Mouse (Mus musculus) gastrocnemius, adult 18-20 months (tissue): ENCODE data around the gene Rsph6a. TPM values are rescaled to one million over a fixed set of nuclear protein-coding genes. Genes with fewer than 3 reads are reported as not detected.
A peak's percentile ranks its signal among the peaks of the same experiment; 100 is the strongest.

Source experiments
- DNase-seq: peaks from one replicate; pipeline ENCODE4 v3.0.0; 2021; ENCODE audit warnings: low spot score
- microRNA-seq: library from miRNA; unstranded; fragments of <30 nt; microRNA quantifications from one replicate; pipeline ENCODE4 v1.2.0, GENCODE M21; 2021
- total RNA-seq, 2 experiments: library from RNA; stranded (reverse); gene quantifications; 2 replicates each; pipeline ENCODE4 v1.2.3; 2021

Gene Rsph6a
- total RNA-seq, 2 experiments from 2014 or later: not detected

DNA sequence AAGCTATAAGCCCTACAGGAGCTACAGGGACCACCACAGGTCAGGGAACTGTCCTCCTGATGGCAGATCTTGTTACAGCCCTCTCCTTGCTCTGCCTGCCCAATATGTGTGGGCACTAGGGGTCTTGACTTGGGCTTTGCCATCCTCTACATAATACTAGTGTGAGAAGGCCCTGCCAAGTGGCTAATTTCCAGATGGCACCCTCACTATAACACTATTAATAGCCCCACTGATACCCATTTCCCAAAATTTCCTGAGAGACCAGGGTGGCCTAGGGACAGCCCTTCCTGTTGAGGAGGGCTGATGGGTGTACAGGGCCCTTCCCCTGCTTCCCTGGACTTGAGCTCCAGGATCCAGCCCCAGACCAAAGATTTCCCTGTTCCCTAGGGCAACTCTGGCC lies 43.4 kb downstream of the Rsph6a start:
- DNase-seq: no peak

DNA sequence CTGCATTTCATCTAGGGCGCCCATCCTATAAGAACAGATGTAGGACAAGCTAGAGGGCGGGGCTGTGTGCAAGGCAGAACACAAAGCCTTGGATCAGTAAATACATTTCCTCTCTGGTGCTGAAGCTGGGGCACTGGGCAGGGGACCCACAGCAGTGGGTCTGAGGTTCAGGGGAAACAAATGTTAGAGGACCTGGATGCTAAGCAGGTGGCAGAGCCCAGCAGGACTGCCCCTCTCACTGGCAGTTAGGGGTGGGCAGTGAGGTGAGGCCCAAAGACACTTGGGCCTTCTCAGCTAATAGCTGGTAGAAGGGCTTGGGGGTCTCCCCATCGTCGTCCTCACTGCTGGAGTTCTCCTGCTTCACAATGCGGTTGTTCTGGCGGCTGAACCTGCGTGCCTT lies 44.3 kb downstream of the Rsph6a start:
- no peak for DNase-seq

DNA sequence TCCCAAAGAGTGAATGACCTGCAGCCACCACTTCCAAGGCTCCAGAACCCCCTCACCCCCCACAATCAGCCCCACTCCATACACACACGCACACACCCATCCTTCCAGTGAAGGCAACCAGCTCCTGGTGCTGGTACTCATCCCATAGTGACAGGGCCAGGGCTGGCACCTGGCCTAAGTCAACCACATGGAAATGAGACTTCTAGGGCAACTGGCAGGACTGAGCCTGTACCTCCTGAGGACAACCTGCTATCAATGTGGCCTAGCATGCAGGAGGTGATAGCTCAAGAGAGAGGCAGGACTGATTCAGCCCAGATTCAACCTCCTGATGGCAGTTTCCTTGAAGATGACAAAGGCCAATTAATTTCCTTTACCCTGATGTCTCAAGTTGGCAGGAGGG lies 45.8 kb downstream of the Rsph6a start:
- no peak for DNase-seq

DNA sequence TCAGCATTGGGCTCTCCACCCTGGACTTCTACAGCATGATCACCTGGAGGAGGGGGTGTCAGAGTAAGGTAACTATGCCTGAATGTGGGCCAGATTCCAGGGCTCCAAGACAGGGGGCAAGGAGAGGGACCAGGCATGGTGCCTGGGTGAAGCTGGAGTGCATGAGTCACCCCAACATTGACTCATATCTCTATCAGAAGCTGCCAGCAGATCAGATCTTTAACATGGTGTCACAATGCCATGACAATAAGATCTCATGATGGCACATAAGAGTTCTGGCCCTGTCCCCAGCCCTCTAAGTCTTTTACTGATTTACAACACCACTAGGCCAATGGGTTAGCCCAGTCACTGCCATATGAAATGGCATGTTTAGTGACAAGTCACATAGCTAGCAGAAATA lies 49.3 kb downstream of the Rsph6a start:
- no peak for DNase-seq

DNA sequence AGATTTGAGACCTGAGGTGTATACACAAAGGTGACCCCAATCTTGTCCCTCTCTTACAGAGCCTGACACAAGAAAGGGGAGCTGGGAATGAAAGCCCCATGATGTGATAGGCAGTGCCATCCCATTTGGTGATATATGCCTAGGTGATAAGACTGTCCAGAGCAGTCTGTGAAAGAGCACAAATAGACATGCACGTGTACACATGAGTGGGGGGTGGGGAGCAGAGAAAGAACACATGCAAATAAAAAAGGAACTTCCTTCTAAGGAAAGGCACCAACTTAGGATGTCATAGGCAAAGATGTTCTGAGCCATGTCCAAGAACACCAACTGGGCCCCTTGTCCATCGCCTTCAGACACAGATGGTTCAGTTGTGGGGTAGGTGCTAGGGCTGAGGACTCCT lies 50.0 kb downstream of the Rsph6a start:
- DNase-seq: no peak

DNA sequence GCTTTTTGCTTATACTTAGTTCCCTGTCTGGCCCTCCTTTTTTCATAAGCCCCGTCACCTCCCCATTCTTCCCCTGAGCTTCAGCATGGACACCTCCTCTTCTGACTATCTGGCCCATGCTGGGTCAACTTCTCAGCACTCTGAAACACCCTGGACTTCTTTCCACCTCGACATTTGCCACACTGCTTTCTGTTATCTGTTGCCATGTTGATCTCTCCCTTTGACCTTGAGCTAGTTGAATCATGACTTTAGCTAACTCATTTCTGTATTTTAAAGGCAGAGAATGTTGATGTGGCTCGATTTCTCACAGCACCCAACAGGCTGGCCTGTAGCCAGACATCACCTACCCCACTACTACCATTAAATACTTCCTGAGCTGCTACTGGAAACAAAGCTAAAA lies 52.9 kb downstream of the Rsph6a start:
- DNase-seq: no peak

DNA sequence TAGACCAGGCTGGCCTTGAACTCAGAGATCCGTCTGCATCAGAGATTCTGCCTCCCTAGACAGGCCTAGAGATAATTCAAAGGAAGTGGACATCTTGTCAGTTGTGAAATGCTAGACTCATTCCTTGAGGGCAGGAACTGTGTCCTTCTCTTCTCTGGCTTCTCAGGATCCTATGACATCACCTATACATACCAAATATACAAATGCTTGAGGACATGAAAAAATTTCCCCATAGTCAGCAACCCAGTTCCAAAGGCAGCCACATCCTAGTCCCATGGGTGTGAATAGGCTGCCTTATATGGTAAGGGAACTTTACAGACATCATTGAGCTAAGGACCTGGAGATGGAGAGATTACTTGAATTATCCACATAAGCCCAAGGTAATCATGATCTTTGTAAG lies 55.1 kb downstream of the Rsph6a start:
- DNase-seq: no peak

DNA sequence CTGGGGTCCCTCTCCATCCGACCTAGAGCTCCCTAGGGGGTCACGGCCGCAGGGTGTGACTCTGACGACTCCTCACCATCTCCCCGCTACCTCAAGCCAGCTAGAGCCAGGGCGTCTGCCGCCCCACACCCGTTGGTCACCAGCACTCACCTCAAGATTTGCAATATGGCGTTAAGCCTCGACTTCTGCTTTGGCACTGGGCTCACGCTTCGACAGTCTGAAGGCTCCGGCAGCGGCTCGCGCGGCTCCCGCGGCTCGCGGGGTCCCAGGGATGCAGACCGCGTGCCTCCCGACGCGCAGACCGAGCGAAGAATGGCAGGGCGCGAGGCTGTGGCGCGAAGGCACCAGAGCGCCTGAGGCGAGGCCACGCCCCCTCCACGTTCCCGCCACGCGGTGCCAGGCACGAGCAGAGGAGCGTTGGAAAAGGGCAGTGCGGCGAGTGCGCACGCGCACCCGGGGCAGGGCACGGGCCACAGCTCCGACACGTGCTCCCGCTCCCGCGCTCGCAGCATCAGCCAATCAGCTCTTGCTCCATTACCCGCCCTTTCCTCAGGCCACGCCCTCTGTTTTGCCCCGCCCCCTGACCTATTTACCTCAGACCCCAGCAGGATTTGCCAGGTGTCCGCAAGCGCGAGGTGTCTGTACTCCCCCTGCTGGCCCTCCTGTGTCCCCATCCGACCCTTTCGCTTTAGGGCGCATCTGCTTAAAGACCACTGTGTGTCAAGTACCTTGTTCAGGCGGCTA lies 63.7 kb downstream of the Rsph6a start, which contains the start of gene Gm4969:
Gene Gm4969 (minus strand): TSS at position 341 of the 744 bp plus-strand sequence.
- DNase-seq: no peak

DNA sequence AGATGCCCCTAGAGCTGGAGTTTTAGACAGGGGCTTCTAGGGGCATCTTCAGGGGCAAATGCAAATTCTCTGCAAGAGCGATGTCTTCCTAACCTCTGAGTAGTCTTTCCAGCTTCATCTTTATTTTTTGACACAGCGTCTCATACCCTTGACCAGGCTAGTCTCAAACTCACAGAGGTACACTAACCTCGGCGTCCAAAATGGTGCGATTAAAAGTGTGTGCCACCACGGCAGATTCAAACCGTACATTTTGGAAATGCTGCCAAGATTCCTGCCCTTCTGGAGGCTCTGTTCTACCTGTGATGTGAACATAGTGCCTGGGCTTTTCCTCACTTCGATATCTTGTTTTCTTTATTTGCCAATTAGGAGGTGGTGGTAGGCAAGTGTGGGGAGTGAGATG lies 64.6 kb downstream of the Rsph6a start:
- no peak for DNase-seq

DNA sequence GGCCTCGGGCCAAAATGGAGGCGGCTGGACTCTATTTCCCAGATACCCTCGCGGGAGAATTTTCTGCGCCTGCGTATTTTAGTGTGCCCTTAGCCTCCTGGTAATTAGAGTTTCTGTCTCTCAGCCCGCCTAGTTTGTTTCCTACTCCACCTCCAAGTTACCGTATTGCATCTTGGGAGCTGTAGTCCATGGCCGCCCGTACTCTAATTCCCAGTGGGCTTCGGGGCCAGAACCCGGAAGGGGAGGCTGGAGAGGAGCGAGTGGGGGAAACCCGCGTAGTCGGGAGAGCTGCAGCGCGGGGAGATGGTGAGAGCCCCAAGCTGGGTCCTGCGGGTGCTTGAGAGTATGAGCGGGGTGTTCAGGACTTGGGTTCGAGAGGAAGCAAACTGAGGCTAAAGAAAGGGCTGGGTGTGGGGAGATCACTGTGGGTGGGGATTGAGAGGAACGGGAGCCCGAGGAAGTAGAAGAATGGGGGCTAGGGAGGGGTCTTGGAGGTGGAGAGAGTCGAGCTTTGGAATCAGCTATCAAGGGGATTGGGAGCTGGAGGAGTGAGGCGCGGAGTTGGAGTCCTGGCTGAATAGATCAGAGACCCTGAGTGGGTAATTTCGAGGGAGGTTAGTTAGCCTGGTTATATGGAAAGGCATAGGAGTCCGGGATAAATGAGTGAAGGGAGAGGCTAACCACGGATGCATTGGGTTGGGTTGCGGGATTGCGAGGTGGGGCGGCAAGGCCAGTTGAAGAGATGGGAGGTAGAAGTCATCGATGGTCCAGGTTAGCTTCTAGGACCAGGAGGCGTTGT lies 65.3 kb downstream of the Rsph6a start, which contains the start of gene Fbxo46:
Gene Fbxo46 (plus strand): TSS at position 229 of the 799 bp plus-strand sequence.
- DNase-seq: peak; percentile 97

DNA sequence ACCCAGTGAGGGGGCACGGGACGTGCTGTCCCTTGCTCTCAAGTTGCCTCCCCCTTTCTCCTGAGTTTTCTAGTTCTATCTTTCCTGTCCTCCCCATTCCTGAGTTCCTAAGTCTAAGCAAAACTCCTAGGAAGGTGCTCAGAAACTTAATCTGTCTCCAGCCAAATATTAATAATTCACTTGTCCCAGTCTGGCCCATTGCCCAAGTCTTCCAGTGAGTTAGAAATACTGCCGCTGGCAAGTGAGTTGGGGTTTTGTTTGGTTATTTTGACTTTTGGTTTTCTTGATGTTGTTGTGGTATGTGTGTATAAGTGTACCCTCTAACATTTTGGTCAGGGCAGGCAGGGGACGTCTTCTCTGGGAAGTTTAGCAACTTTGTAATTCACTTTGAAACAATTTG lies 67.2 kb downstream of the Rsph6a start:
- DNase-seq: no peak

Small RNA genes lying within 50 kb of the gene (microRNA-seq; reads per million reads assigned to microRNA genes)
- gene Mir3100: 9.9 reads per million, percentile 24 among the genes with 10 or more reads in this experiment

Other genes starting within 250 kb of the Rsph6a start
- gene Psg17, start 233.1 kb upstream of the Rsph6a start, total RNA-seq: not detected
- 1 to 10 TPM; 1.8 to 3.0 TPM for gene Mill2, start 214.7 kb upstream of the Rsph6a start, total RNA-seq
- gene Pglyrp1, start 183.4 kb upstream of the Rsph6a start, total RNA-seq: under 1 TPM in 1 of 2 experiments, not detected in 1; 0.37 TPM
- gene Ccdc61, start 144.3 kb upstream of the Rsph6a start, total RNA-seq: 1 to 10 TPM; 3.6 to 5.6 TPM
- 1 to 10 TPM; 1.1 to 1.9 TPM for gene Nova2, start 128.8 kb upstream of the Rsph6a start, total RNA-seq
- gene Nanos2, start 67.3 kb upstream of the Rsph6a start, total RNA-seq: not detected
- gene Mypop, start 63.4 kb upstream of the Rsph6a start, total RNA-seq: 1 to 10 TPM; 8.7 to 8.9 TPM
- gene Irf2bp1, start 50.6 kb upstream of the Rsph6a start, total RNA-seq: 10 to 100 TPM; 18.3 to 18.5 TPM
- under 1 TPM in 1 of 2 experiments, not detected in 1; 0.09 TPM for gene Foxa3, start 31.2 kb upstream of the Rsph6a start, total RNA-seq
- gene Sympk, start 30.3 kb upstream of the Rsph6a start, total RNA-seq: 10 to 100 TPM; 74.1 to 74.6 TPM
- gene Dmwd, start 21.5 kb downstream of the Rsph6a start, total RNA-seq: 10 to 100 TPM; 33.8 to 39.1 TPM
- gene Dmpk, start 29.2 kb downstream of the Rsph6a start, total RNA-seq: 100 to 1,000 TPM; 232 to 265 TPM
- gene Six5, start 39.9 kb downstream of the Rsph6a start, total RNA-seq: 1 to 10 TPM; 1.7 to 2.1 TPM
- not detected for gene Gm4969, start 63.7 kb downstream of the Rsph6a start, total RNA-seq
- 1 to 10 TPM; 2.2 to 2.6 TPM for gene Fbxo46, start 65.2 kb downstream of the Rsph6a start, total RNA-seq
- gene Qpctl, start 94.6 kb downstream of the Rsph6a start, total RNA-seq: 1 to 10 TPM; 1.9 to 2.0 TPM
- 10 to 100 TPM; 50.5 to 55.4 TPM for gene Snrpd2, start 95.0 kb downstream of the Rsph6a start, total RNA-seq
- not detected for gene Gipr, start 111.4 kb downstream of the Rsph6a start, total RNA-seq
- 10 to 100 TPM; 13.9 to 15.0 TPM for gene Eml2, start 121.7 kb downstream of the Rsph6a start, total RNA-seq
- 1 to 10 TPM; 1.3 to 3.3 TPM for gene Gpr4, start 157.8 kb downstream of the Rsph6a start, total RNA-seq
- 10 to 100 TPM; 41.3 to 47.1 TPM for gene Opa3, start 173.6 kb downstream of the Rsph6a start, total RNA-seq
- 10 to 100 TPM; 11.6 to 22.2 TPM for gene Vasp, start 217.1 kb downstream of the Rsph6a start, total RNA-seq
- gene Ppm1n, start 225.4 kb downstream of the Rsph6a start, total RNA-seq: under 1 TPM; 0.30 to 0.36 TPM
- gene Rtn2, start 227.9 kb downstream of the Rsph6a start, total RNA-seq: 1,000 to 10,000 TPM; 1,025 to 1,102 TPM